Mouse (Mus musculus) adrenal gland, postnatal 4 days (tissue): ENCODE data around the gene Errfi1. TPM values are rescaled to one million over a fixed set of nuclear protein-coding genes. Genes with fewer than 3 reads are reported as not detected.

Source experiments
- DNase-seq, 2 experiments: peaks; one replicate each; pipeline ENCODE4 v3.0.0; 2021 to 2022; ENCODE audit warnings: low spot score in 2 of 2, mixed read lengths in 2 of 2
- long read RNA-seq, 2 experiments: library from polyadenylated mRNA; stranded (forward); transcript quantifications; one replicate each; pipeline ENCODE4 v2.0.0; 2021
- total RNA-seq, 2 experiments: library from RNA; stranded (reverse); gene quantifications; 2 replicates each; pipeline ENCODE4 v1.2.3; 2021

Gene Errfi1
- total RNA-seq = 10 to 100 TPM; 26.9 to 39.3 TPM
- long read RNA-seq, experiment 1, transcript Errfi1-201 (4 exons, 3,043 nt) = major isoform, 41 of 49 reads
- long read RNA-seq, experiment 1, partial matches to known transcripts = 1 of 49 reads
- long read RNA-seq, experiment 1, other reads (novel, unspliced or antisense) = 5 of 49 reads
- long read RNA-seq, experiment 2, transcript Errfi1-201 (4 exons, 3,043 nt) = major isoform, 17 of 26 reads
- long read RNA-seq, experiment 2, partial matches to known transcripts = 2 of 26 reads
- long read RNA-seq, experiment 2, other reads (novel, unspliced or antisense) = 5 of 26 reads

- no peak for DNase-seq
Measured at GRCm38 (mm10) chr4:150853680-150854461, at the start of gene Errfi1. Gene Errfi1, plus strand, starts transcription at chr4:150853919.

GRCm38 (mm10) chr4:150804204-150804603, 49.5 kb upstream of the Errfi1 start:
- DNase-seq = no peak

GRCm38 (mm10) chr4:150807727-150808470, 45.8 kb upstream of the Errfi1 start:
- DNase-seq = no peak

GRCm38 (mm10) chr4:150808471-150808847, 45.3 kb upstream of the Errfi1 start:
- no peak for DNase-seq

- no peak for DNase-seq
Measured at GRCm38 (mm10) chr4:150809323-150809722, 44.4 kb upstream of the Errfi1 start.

GRCm38 (mm10) chr4:150815144-150815543, 38.6 kb upstream of the Errfi1 start:
- DNase-seq = no peak

GRCm38 (mm10) chr4:150816414-150816951, 37.2 kb upstream of the Errfi1 start:
- no peak for DNase-seq

- DNase-seq = no peak
Measured at GRCm38 (mm10) chr4:150819126-150819910, 34.4 kb upstream of the Errfi1 start.

GRCm38 (mm10) chr4:150821381-150821780, 32.3 kb upstream of the Errfi1 start:
- DNase-seq = no peak

- DNase-seq = no peak
Measured at GRCm38 (mm10) chr4:150822624-150823023, 31.1 kb upstream of the Errfi1 start.

- no peak for DNase-seq
Measured at GRCm38 (mm10) chr4:150823614-150824480, 29.9 kb upstream of the Errfi1 start.

GRCm38 (mm10) chr4:150824877-150825276, 28.8 kb upstream of the Errfi1 start:
- no peak for DNase-seq

GRCm38 (mm10) chr4:150825531-150825930, 28.2 kb upstream of the Errfi1 start:
- DNase-seq = no peak

GRCm38 (mm10) chr4:150831321-150831720, 22.4 kb upstream of the Errfi1 start:
- DNase-seq = no peak

- DNase-seq = no peak
Measured at GRCm38 (mm10) chr4:150831941-150832340, 21.8 kb upstream of the Errfi1 start.

- DNase-seq = no peak
Measured at GRCm38 (mm10) chr4:150835163-150835562, 18.6 kb upstream of the Errfi1 start.

GRCm38 (mm10) chr4:150836258-150836657, 17.5 kb upstream of the Errfi1 start:
- no peak for DNase-seq

- no peak for DNase-seq
Measured at GRCm38 (mm10) chr4:150836961-150837360, 16.8 kb upstream of the Errfi1 start.

- peak in 1 of 2 experiments; percentile 37 for DNase-seq
Measured at GRCm38 (mm10) chr4:150837458-150837857, 16.3 kb upstream of the Errfi1 start.

GRCm38 (mm10) chr4:150842045-150842444, 11.7 kb upstream of the Errfi1 start:
- DNase-seq = no peak
